Mouse (Mus musculus) hindbrain, embryonic 11.5 days (tissue): ENCODE data around the gene Ano10. TPM values are rescaled to one million over a fixed set of nuclear protein-coding genes. Genes with fewer than 3 reads are reported as not detected.

Experiments used
- ATAC-seq: fragments of 200-750 bp; cut with Nextera tagmentation; 2 replicates; pipeline ENCODE4 v1.8.0; 2017; ENCODE audit warnings: mild to moderate bottlenecking, moderate TSS enrichment, moderate library complexity; ENCODE audit not compliant: low FRiP score
- DNase-seq: peaks from one replicate; pipeline ENCODE4 v3.0.0-alpha.2; 2015; ENCODE audit warnings: low spot score
- H3K27ac ChIP-seq: fragments of 300-500 bp; sonication (generic); 2 replicates; pipeline ENCODE4 v1.5.1; 2014; ENCODE audit warnings: mild to moderate bottlenecking, low read depth, low read length
- H3K27me3 ChIP-seq: fragments of 300-500 bp; sonication (generic); 2 replicates; pipeline ENCODE4 v1.6.1; 2014; ENCODE audit warnings: mild to moderate bottlenecking, low read length, moderate library complexity, mixed read lengths; ENCODE audit not compliant: control insufficient read depth, insufficient read depth
- H3K36me3 ChIP-seq: fragments of 300-500 bp; sonication (generic); 2 replicates; pipeline ENCODE4 v1.6.1; 2014; ENCODE audit warnings: mild to moderate bottlenecking, low read length, moderate library complexity, mixed read lengths; ENCODE audit not compliant: control insufficient read depth, insufficient read depth
- H3K4me1 ChIP-seq: fragments of 300-500 bp; sonication (generic); replicated peaks from 2 replicates; pipeline ENCODE4 v1.6.1; 2014; ENCODE audit warnings: low read length, mixed read lengths; ENCODE audit not compliant: control insufficient read depth, insufficient read depth
- H3K4me2 ChIP-seq: fragments of 300-500 bp; sonication (generic); replicated peaks from 2 replicates; pipeline ENCODE4 v1.6.1; 2014; ENCODE audit warnings: mild to moderate bottlenecking, low read depth, low read length
- H3K4me3 ChIP-seq: fragments of 300-500 bp; sonication (generic); 2 replicates; pipeline ENCODE4 v1.5.1; 2014; ENCODE audit warnings: low read depth, low read length
- H3K9ac ChIP-seq: fragments of 300-500 bp; sonication (generic); 2 replicates; pipeline ENCODE4 v1.6.1; 2014; ENCODE audit warnings: low read depth, low read length
- H3K9me3 ChIP-seq: fragments of 300-500 bp; sonication (generic); 2 replicates; pipeline ENCODE4 v1.6.1; 2016; ENCODE audit warnings: low read length; ENCODE audit not compliant: control insufficient read depth
- WGBS: fragments of 180-500 bp; shearing (Covaris S2); extraction: QIAGEN DNeasy Blood & Tissue Kit; methylation state at CpG from one replicate; pipeline ENCODE4 v1.1.7; 2014; 5-methylcytosine and 5-hydroxymethylcytosine counted together
- polyA plus RNA-seq: library from polyadenylated mRNA; unstranded; fragments of >200 nt; fragmentation: Nextera tagmentation; extraction: Ambion mirVana; gene quantifications from 2 replicates; pipeline ENCODE4 v1.2.1, GENCODE M21; 2014

Gene Ano10
- polyA plus RNA-seq, 1 experiment from 2014 or later, result 52.5 TPM

DNA sequence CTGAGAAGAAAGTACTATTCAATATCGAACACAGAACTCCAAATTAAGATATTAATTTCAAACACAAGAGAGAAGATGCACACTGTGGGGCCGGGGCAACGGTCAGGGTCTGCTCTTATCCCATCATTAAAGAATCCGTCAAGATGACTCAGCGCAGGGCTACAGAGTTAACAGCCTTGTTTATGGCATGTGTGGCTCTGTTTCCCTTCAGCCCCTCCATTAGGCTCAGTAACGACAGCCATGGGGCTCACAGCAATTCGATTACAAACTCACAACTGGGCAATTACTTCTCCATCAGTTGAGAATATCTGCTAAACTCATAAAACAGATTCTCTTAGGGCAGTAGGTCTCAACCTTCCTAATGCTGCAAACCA is 60.3 kb downstream of the Ano10 start:
- no peaks in the 10 kb centered on the region for H3K27me3 ChIP-seq
- H3K4me2 ChIP-seq, result no peak overlapping the region
- H3K4me3 ChIP-seq, result no peak overlapping the region
- H3K27ac ChIP-seq, result no peak overlapping the region
- no peaks in the 10 kb centered on the region for H3K36me3 ChIP-seq
- DNase-seq (no peak), ATAC-seq (no peak)
- H3K9me3 ChIP-seq, result no peaks in the 10 kb centered on the region
- WGBS, result 85% methylated on average over 7 of the region's 7 CpGs
- H3K9ac ChIP-seq, result no peak overlapping the region
- no peaks in the 10 kb centered on the region for H3K4me1 ChIP-seq

DNA sequence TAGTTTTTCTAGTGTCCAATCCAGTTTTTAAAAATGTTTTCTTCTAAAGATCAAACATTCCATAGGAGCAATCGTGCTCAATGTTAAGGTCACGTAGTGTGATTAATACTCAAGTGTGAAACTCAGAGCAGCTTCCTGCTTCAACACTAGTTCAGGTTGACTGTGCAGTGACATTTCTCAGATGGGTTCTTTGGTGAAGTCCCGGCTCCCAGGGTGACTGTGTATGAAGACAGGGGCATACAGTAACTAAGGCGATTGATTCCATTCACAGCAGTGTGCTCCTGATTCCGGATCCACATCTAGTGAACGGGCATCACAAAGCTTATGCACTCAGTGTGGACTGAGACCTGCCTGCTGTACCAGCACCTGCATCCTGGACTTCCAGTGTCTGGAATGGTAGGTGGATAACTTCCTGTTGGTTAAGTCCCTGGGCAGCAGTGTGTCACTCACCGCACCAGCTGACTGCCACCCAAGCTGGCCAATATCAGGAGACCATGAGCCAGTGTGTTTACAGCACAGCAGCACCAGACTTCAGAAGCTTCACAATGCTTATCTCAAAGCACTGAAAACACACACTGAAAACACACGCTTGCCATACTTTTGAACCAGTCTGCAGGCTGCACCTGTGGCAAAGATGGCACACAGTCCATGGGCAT is 60.8 kb downstream of the Ano10 start:
- Histone ChIP-seq H3K4me1 (no peaks in the 10 kb centered on the region), H3K36me3 (no peaks in the 10 kb centered on the region), H3K9me3 (no peaks in the 10 kb centered on the region), H3K27me3 (no peaks in the 10 kb centered on the region), H3K27ac (no peak overlapping the region), H3K9ac (no peak overlapping the region), H3K4me3 (no peak overlapping the region), H3K4me2 (no peak overlapping the region)
- ATAC-seq (no peak), DNase-seq (no peak)
- WGBS, result 93% methylated on average over 8 of the region's 8 CpGs

DNA sequence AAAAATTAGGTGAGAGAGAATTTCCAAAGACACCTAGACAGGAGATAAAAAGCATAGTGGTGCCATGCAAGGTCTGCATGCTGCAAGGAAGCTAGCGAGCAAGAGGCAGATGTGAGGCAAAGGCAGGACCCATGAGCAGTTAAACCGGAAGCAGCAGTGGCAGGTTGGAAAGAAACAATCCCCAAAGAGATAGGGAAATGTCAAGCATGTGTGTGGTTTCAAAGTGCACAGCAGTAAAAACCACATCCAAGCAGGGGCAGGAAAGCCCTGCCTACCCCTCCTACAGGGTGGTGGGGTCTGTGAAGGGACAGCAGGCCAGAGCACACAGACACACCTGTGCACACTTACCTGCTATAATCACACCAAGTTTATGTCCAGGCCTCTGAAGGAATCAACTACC is 61.3 kb downstream of the Ano10 start:
- no peaks in the 10 kb centered on the region for H3K9me3 ChIP-seq
- no peak overlapping the region for H3K4me3 ChIP-seq
- DNase-seq (no peak), ATAC-seq (no peak)
- H3K4me2 ChIP-seq, result no peak overlapping the region
- H3K36me3 ChIP-seq, result no peaks in the 10 kb centered on the region
- no peaks in the 10 kb centered on the region for H3K4me1 ChIP-seq
- no peaks in the 10 kb centered on the region for H3K27me3 ChIP-seq
- H3K27ac ChIP-seq, result no peak overlapping the region
- 90% methylated on average over 2 of the region's 2 CpGs for WGBS
- no peak overlapping the region for H3K9ac ChIP-seq

DNA sequence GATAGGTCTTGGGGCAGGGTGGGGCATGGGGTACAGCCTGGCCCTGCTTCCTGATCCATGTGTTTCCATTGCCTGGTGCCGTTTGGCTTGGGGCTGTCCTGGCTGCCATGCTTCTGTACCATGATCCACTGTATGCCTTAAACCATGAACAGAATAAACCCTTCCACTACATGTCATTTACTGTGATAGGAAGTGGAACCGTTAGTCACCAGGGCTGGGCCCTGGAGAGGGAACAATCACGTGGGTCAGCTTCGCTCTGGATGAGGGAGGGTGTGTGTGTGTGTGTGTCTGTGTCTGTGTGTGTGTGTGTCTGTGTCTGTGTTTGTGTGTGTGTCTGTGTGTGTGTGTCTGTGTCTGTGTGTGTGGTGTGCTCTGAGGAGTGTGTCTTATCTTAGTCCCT is 63.5 kb downstream of the Ano10 start:
- Histone ChIP-seq H3K36me3 (no peaks in the 10 kb centered on the region), H3K27me3 (no peaks in the 10 kb centered on the region), H3K9ac (no peak overlapping the region), H3K4me2 (no peak overlapping the region), H3K27ac (no peak overlapping the region), H3K4me3 (no peak overlapping the region), H3K4me1 (no peaks in the 10 kb centered on the region), H3K9me3 (no peaks in the 10 kb centered on the region)
- DNase-seq (no peak), ATAC-seq (no peak)
- WGBS, result 85% methylated on average over 4 of the region's 4 CpGs

DNA sequence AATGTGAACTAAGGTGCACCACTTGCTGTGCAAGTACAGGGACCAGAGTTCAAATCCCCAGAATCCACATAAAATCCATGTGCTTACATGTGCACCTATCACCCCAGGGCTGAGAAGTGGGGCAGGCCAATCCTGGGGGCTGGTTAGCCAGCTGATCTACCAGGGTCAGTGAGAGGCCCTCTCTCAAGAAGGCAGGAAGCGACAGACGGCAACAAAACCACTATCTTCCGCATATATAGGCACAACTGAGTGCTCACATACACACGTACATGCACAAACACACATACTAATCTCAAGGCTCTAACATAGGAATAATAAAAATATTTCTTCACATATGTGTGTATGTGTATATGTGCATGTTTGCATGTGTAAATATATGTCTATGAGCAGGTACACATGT is 67.8 kb downstream of the Ano10 start:
- ATAC-seq (no peak), DNase-seq (no peak)
- Histone ChIP-seq H3K4me3 (no peak overlapping the region), H3K9me3 (no peaks in the 10 kb centered on the region), H3K36me3 (no peaks in the 10 kb centered on the region), H3K4me1 (peaks cover 6% of the 10 kb centered on the region; the same call in 1 of the 2 replicates), H3K27ac (no peak overlapping the region), H3K9ac (no peak overlapping the region), H3K27me3 (no peaks in the 10 kb centered on the region), H3K4me2 (no peak overlapping the region)
- 87% methylated on average over 4 of the region's 4 CpGs for WGBS

DNA sequence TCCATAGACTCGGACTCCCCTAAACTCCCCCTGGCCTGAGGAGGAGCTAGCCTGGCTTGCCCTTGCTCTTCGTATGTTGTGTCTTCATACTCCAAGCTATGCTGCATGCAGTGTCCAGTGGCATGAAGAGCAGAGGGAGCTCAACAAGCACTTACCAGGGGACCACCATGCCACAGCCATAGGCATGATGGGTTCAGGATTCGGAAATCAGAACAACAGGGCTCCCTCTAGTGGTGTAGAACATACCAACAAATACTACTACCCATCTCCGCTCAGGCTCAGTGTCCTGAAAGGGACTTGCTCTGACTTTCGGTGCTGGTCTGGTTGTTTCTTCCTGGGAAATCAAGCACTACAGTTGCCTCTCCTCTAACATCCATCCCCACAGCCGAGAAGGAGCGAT is 68.9 kb downstream of the Ano10 start:
- 47% methylated on average over 7 of the region's 7 CpGs for WGBS
- Histone ChIP-seq H3K9ac (no peak overlapping the region), H3K36me3 (no peaks in the 10 kb centered on the region), H3K27ac (no peak overlapping the region), H3K4me3 (no peak overlapping the region), H3K4me1 (peaks cover 6% of the 10 kb centered on the region; the same call in 1 of the 2 replicates), H3K9me3 (no peaks in the 10 kb centered on the region), H3K27me3 (no peaks in the 10 kb centered on the region), H3K4me2 (no peak overlapping the region)
- DNase-seq, result peak; percentile 81
- 0 out of 2 replicates have a peak, but pooled peaks have one; percentile 64 for ATAC-seq

DNA sequence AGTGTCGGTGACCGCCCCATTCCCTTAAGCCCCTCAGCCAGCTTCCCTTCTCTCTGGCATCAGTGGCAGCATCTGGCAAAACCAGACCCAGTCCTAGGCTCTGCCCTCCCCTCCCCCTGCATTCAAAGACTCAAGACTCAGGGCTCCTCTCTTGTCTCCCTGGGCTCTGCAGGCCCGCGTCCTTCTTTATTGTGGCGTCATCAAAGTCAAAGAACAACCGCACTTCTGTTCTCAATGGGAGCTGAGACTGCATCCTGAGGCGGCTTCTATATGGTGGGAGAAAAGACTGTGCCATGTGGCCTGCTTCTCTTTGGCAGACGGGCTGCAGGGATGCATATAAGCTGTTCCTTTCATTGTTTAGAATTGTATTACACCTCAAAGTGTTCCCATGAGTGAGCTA is 71.2 kb downstream of the Ano10 start:
- H3K36me3 ChIP-seq, result no peaks in the 10 kb centered on the region
- H3K4me1 ChIP-seq, result peaks cover 6% of the 10 kb centered on the region; the same call in 1 of the 2 replicates
- H3K27ac ChIP-seq, result peak overlapping the region; percentile 30; the same call in 1 of the 2 replicates
- H3K27me3 ChIP-seq, result no peaks in the 10 kb centered on the region
- WGBS, result 39% methylated on average over 8 of the region's 8 CpGs
- no peak overlapping the region for H3K4me3 ChIP-seq
- no peaks in the 10 kb centered on the region for H3K9me3 ChIP-seq
- DNase-seq (peak; percentile 41), ATAC-seq (peak; percentile 59; the same call in 1 of the 2 replicates)
- H3K4me2 ChIP-seq, result no peak overlapping the region
- H3K9ac ChIP-seq, result 0 out of 2 replicates have a peak overlapping the region, but pooled peaks have one; percentile 11

DNA sequence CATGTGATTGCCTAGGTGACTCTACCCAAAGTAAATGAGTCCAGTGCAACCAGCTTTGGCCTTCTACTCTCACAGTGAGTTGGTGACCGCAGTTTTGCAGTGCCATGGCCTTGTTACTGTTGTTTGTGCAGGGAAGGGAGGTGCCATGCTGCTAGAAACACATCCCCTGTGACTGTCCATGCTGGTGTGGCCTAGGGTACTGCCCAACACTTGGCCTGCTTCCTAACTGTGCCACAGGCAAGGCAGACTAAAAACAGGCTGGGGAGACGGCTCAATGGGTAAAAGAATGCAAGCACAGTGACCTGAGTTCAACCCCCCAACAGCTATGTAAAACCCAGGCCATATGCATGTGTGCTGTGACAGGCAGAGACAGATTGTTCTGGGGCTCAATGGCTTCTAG is 74.3 kb downstream of the Ano10 start:
- Histone ChIP-seq H3K36me3 (no peaks in the 10 kb centered on the region), H3K27ac (0 out of 2 replicates have a peak overlapping the region, but pooled peaks have one; percentile 10), H3K27me3 (no peaks in the 10 kb centered on the region), H3K4me2 (no peak overlapping the region), H3K4me3 (no peak overlapping the region), H3K4me1 (peaks cover 6% of the 10 kb centered on the region; the same call in 1 of the 2 replicates), H3K9ac (no peak overlapping the region), H3K9me3 (no peaks in the 10 kb centered on the region)
- 51% methylated on average over 2 of the region's 2 CpGs for WGBS
- DNase-seq (no peak), ATAC-seq (no peak)

DNA sequence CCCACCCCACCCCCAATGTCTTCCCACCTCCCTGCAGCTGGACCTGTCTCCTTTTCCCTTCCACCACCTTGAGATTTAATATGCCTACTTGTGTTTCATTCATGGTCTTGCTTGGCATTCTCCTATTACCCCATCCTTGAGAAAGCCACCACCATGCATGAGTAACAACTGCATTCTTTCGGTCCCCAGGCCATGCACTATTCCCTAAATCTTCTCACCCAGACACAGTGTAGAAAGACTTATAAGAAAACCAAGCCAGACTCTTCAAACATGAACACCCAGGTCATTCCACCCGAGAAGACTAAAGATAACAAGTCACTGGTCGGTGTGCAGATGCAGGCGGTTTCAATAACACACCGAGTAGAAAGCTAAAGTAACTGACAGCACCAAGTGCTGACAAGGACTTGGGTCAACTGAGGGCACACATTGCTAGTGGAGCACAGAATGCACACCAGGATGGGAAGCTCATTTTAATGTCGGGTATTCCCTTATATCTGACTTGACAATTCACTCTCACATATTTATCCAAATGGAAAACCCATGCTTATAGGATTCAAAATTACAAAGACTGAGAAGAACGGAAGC is 77.2 kb downstream of the Ano10 start:
- DNase-seq (no peak), ATAC-seq (no peak)
- WGBS, result 76% methylated on average over 7 of the region's 7 CpGs
- no peak overlapping the region for H3K27ac ChIP-seq
- H3K4me1 ChIP-seq, result no peaks in the 10 kb centered on the region
- no peak overlapping the region for H3K4me2 ChIP-seq
- H3K4me3 ChIP-seq, result no peak overlapping the region
- no peaks in the 10 kb centered on the region for H3K9me3 ChIP-seq
- H3K9ac ChIP-seq, result no peak overlapping the region
- H3K27me3 ChIP-seq, result no peaks in the 10 kb centered on the region
- H3K36me3 ChIP-seq, result no peaks in the 10 kb centered on the region
